Mouse (Mus musculus): ENCODE measurements around the gene Peg10.

The Peg10 gene

DNA sequence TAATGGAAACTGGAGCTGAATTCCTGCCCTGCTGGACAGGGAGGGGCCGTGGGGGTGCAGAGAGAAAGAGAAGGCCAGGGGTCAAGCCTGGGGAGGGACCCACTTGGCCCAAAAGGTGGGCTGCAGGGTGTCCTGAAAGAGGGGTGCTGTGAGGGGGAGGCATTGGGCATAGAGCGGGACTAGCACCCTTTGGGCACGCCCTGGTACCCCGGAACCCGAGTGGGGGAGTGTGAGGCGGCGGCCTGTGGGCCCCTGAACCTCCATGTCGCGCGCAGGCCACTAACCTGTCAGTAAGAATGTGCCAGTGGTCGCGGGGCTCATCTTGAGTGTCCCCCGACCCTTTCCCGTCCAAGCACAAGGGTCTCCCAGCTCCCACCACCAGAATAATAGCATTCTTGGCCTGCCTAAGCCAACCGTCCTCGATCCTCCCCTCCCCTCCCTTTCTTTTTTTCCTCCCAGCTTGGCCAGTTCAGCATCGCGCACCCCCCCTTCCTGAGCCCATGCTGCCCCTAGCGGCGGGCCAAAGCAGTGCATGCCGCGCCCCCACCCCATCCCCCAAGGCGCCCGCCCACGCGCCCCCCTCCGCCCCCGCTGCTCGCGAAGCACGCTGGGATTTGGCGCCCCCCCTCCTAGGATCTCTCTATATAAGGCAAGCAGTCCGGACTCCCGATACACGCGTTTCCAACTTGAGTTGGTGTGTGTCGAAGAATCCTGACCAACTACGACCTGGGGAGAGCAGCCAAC, at the start of gene Peg10, which contains the start of gene Sgce:
TSS of gene Peg10 (plus strand) at position 611 of the 744 bp plus-strand sequence.
TSS of gene Sgce (minus strand) at position 512 of the 744 bp plus-strand sequence.
- peak; percentile 32 for DNase-seq (ENCODE audit: low read depth, low spot score)

DNA sequence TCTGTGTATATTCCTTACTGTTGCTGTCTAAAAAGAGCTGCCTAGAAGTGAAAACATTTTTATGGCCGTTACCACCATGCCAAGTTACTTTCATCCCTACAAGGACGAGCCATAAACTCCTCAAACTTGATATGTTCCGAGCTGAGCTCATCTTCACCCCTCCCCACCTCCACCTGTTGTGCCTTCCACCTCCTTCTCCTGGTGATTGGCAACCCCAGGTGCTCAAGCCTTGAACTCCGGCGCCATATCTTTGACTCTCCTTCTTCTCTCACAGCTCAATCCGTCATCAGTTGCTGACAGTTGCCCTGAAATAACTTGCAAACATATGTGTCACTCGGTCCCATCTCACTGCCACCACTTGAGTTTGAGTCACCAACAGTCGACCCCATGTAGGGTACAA, 45.5 kb upstream of the Peg10 start:
- no peak for DNase-seq (ENCODE audit: low read depth, low spot score)

GRCm38 (mm10) chr6:4703908-4704307, 43.2 kb upstream of the Peg10 start:
- no peak for DNase-seq (ENCODE audit: low read depth, low spot score)

DNA sequence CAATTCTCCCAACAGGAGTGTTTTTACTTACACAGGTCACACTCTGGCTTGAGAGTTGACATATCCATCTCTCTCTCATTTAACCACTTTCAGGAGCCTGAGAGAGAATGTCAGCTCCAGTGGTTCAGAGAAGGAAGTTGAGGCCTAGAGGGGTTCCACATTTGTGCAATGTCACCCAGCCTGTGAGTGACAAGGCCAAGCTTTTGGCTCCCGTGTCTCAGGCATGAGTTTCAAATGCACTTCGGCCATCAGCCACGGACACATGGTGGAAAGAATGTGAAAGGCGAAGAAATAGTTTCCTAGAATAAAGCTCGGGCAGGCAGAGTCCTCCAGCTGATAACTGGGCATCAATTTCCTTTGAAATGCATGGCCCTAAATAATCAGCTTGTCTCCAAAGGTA, 40.7 kb upstream of the Peg10 start:
- DNase-seq (ENCODE audit: low read depth, low spot score): no peak

DNA sequence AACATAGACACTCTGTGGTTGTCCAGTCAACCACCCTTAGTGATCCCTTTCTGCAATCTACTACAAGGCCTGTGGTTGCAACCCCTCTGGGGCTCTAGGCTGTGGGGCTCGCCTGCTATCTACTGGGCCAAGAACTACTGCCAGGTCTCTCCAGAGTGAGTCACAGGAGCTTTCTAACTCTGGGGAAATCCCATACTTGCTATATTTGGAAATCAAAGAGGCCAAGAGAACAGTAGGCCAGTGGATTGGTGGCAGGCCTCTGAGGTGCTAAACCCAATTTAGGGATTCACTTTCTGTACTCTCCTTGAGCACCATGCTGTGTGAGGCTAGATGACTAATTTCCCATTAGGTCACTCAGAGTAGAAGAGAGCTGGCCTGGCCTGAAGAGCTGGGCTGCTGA, 38.1 kb upstream of the Peg10 start:
- no peak for DNase-seq (ENCODE audit: low read depth, low spot score)

- no peak for DNase-seq (ENCODE audit: low read depth, low spot score)
These were observed 30.9 kb upstream of the Peg10 start for GRCm38 (mm10) chr6:4716171-4716570.

GRCm38 (mm10) chr6:4717344-4717743, 29.8 kb upstream of the Peg10 start:
- no peak for DNase-seq (ENCODE audit: low read depth, low spot score)

DNA sequence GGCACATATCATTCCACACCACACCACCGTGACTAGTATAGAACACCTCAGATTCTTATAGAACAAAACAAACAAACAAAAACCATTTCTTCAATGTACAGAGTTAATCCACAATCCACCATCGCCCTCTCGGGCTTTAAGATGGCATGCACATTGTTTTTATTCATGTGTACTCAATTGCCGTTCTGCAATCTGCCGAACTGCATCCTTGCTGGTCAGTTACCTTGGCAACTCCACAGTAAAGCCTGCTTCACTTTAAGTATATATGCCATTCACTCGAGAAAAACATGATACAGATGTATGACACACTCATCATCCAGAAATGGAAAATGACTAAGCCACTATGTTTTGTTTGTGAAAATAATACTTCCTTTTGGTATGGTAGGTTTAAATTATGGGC, 25.0 kb upstream of the Peg10 start:
- DNase-seq (ENCODE audit: low read depth, low spot score): no peak

DNA sequence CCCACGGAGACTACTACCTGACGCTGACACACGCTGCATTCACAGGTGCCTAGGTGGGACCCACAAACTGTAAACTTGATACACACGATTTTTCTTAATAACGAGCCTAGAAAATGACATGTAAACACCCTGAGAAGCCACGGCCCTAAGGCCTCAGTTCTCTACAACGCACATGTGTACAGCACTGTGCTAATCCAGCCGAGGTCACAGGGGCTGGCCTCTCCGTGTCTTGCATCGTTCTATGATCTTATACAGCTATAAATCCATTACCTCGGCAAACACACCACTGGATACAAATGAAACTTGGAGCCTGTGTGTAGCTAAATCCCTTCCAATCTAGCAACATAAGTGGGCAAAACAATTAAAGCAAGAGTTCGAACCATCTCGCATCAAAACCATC, 24.4 kb upstream of the Peg10 start:
- DNase-seq (ENCODE audit: low read depth, low spot score): no peak

- DNase-seq (ENCODE audit: low read depth, low spot score): no peak
These were observed 22.9 kb upstream of the Peg10 start for GRCm38 (mm10) chr6:4723998-4724757.

DNA sequence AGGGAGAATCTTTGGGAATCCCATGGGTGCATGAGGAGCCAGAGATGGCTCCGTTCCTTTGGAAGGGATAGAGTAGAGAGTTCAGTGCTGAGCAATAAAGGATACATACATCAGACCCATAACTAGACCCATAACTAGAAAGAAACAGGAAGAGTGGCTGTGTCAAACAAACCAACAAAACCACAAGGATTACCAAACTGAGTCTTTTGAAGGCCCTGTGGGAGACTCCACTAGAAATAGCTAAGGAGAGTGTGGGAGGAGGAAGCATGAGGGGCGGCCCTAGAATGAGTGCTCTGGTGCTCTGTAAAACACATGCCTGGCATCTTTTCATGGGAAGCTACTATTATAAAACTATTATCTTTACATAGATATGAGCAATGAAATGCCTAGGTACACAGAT, 18.8 kb upstream of the Peg10 start:
- no peak for DNase-seq (ENCODE audit: low read depth, low spot score)

DNA sequence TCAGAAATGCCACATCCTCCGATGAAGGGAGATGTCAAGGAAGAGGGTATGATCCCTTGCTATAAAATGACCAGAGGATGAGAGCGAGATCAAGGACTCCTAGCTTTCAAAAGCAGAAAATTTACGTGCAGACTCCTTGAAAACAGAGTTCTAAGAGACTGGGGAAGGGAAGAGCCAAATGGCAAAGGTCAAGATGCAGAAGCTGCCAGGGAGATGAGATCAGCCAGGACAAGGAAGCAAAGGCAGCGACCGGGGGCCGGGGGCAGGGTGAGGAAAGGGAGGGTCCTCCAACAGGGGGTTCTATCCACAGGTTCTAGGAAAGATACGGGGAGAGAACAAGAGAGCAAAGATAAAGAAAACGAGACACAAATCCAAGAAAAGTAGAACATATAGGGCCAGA, 15.4 kb upstream of the Peg10 start:
- DNase-seq (ENCODE audit: low read depth, low spot score): no peak

DNA sequence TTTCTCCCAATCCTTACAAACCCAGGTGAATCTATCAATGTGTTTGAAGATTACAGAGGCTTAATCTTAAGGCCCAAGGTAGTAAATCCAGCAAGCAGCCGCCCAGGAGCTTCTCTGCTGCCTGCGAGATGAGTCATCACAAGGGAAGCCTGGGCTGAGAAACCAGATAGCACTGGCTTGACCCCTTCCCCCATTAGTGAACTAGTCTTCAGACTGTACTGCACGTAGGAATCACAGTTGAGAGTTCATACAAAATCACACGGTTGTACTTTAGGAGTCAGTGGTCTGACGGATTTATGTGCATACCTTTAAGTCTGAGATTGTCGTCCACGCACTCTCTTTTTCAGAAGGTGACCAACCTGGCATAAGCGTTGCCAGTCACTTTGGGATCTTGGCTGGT, 13.9 kb upstream of the Peg10 start:
- no peak for DNase-seq (ENCODE audit: low read depth, low spot score)

GRCm38 (mm10) chr6:4736372-4736771, 10.7 kb upstream of the Peg10 start:
- DNase-seq (ENCODE audit: low read depth, low spot score): no peak

- DNase-seq (ENCODE audit: low read depth, low spot score): no peak
These were observed 9.0 kb upstream of the Peg10 start for GRCm38 (mm10) chr6:4738034-4738629.

- DNase-seq (ENCODE audit: low read depth, low spot score): no peak
These were observed 8.4 kb upstream of the Peg10 start for GRCm38 (mm10) chr6:4738717-4739116.

DNA sequence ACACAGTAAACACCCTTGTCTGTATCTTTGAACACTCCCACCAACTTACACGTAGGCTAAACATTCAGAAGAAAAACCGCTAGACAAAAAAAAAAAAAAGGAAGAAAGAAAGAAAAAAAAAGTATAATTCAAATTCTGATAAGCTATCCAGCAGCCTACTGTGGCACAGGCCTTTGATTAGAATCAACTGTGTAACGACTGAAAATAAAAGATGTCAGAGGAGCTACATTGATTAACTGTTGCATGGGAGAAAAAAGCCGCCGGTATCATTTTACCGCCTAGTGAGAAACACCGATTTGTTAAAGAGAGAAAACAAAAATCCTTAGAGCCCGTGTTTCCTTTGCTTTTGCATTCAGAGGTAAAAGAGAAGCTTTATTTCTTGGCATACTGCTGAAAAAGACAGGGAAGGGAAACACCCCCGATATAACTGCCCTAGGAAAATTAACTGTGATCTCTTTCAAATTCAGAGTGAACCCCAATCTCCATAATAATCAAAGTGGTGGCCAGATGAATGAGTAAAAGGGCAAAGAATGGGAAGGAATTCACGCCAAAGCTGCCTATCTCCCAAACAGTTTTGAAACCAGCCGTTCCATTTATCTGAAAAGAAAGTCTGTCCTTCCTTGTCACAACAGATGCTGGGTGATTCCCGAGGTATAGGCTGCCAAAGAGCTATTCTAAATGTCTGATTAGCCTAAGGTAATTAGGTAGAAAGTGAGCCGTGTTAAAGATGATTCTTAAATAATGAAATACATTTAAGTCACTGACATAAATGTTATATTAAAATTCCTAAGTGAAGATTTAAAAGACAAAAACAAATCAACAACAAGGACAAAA, 7.4 kb upstream of the Peg10 start:
- no peak for DNase-seq (ENCODE audit: low read depth, low spot score)

DNA sequence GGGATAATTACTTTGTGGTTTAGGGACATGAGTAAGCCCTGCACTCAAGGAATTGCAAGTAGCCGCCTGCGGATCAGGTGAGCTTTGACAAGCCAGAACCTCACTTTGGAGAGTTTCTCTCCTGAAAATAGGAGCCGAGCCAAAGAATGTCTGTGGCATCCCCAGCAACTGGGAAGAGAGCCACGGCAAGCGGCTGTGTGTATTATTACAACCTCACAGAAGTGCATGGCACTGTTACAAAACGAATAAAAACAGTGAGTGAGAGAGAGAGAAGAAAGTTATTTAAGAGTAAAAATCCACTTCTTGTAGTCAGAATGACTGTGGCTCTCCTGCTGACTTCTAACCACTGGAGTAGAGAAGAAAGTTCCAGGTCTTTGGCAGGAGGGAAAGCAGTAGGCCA, 6.6 kb upstream of the Peg10 start:
- DNase-seq (ENCODE audit: low read depth, low spot score): no peak

DNA sequence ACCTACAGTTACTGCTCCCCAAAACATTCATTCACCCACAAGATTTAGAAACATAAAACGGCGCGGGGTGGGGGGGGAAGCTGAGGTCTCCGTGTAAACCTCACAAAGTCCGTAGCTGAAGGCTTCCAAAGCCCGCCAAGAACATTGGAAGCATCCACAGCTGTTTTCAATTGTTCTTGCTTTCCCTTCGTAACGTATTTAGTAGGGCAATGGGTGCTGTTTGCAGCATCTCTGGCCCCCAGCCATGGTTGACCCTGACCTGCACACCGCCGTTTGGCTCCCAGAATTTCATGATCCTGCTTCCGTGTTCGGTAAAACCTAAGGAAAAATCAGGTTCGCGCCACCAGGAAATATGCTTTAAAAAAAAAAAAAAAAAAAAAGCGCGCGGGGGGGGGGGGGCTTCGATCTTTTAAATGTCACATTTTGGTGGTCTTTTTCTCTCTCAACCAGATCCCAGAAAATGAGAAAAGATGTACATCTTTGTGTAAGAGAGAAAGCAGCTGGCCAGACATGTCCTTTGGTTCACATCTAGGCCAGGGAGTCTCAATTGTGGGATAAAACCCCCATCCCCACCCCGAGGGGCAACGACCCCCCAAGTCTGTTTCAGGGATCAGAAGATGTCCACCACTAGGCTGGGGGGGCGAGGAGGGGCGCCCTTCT, 940 bp upstream of the Peg10 start:
- no peak for DNase-seq (ENCODE audit: low read depth, low spot score)

- DNase-seq (ENCODE audit: low read depth, low spot score): peak; percentile 42
These were observed 785 bp downstream of the Peg10 start for GRCm38 (mm10) chr6:4747677-4748505.
